Mouse (Mus musculus) brain, embryonic 14.5 days (tissue): ENCODE measurements at regions not wholly inside any gene's neighbourhood (a gene's known extent, or its start where the extent isn't known, plus 50 kb on each side); places are given as distances from the start of the nearest gene placed in this dataset.
A peak's percentile ranks its signal among the peaks of the same experiment; 100 is the strongest.

Experiments
- DNase-seq: peaks from one replicate; pipeline ENCODE4 v3.0.0-alpha.2; 2011; ENCODE audit warnings: low read depth
- CTCF ChIP-seq: fragments of 200-500 bp; IDR thresholded peaks from 2 replicates; pipeline ENCODE4 v1.5.1; 2012; ENCODE audit warnings: inconsistent platforms, mild to moderate bottlenecking, moderate library complexity, borderline replicate concordance; ENCODE audit not compliant: insufficient read depth, insufficient read length; ENCODE audit errors: extremely low read depth
- POLR2A ChIP-seq: fragments of 200-500 bp; IDR thresholded peaks from 2 replicates; pipeline ENCODE4 v1.6.1; 2012; ENCODE audit warnings: mild to moderate bottlenecking, inconsistent platforms, borderline replicate concordance; ENCODE audit not compliant: poor library complexity, insufficient read depth, insufficient read length, severe bottlenecking; ENCODE audit errors: extremely low read depth

- no peak for DNase-seq
- no peak for TF ChIP-seq CTCF
- no peak for TF ChIP-seq POLR2A
Observed at GRCm38 (mm10) chr6:49893113-49893512, 70.6 kb downstream of the Npy start.

- no peak for DNase-seq
- no peak for TF ChIP-seq CTCF
- no peak for TF ChIP-seq POLR2A
Observed at GRCm38 (mm10) chr6:49899146-49899545, 76.6 kb downstream of the Npy start.

DNA sequence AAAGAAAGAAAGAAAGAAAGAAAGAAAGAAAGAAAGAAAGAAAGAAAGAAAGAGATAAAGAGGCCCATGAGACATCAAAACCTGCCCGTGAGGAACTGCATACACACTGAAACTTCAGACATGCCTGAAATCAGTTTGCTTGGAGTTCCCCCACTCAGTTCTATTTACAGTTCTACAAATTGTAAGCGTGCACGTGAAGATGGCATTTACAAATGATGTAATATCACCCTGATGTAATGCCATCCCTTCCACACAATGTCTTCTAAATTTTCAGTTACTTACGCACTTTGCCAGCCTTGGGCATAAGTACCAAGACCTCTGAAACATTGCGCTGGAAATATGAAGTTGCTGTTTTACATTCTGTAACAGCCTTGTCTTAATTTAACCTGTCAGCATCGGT, 79.0 kb downstream of the Npy start:
- DNase-seq = no peak
- TF ChIP-seq POLR2A = no peak
- no peak for TF ChIP-seq CTCF

DNA sequence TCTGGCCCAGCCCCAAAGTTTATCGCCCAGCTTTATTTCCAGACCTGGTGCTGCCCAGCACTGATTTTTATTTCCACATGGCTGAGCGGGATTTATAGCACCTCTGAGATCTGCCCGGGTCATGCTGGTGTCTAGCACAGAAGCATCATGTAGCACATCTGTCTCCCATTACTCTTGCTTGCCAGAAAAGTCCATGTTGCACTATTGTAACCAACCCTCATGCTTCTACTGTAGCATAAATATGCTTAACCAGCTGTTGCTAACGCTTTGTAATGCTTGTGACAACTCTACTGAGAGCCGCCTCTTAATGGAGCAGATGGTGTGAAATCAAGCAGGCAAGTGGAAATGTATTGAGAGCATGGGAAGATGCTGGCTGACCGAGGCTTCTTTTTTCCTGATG, 81.5 kb downstream of the Npy start:
- peak; percentile 80 for DNase-seq
- TF ChIP-seq CTCF (no peak), POLR2A (no peak)

DNA sequence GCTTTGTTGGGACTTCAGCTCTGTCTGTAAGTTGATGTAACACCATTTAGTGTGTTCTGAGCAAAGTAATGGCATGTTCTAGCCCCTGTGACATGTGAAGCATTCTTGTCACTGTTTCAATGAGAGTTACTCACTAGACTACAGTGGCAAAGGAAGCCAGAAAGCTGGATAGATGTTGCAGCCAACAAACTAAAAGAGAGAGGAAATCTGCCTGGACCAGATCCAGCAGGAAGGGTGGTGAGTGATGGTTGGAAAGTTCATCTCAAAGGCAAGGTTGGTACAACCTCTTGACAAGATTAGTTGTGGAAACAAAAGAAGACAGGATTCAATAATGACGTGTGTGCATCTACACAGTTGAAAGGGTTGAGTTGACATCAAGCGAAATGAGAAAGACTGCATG, 83.9 kb downstream of the Npy start:
- no peak for TF ChIP-seq CTCF
- no peak for TF ChIP-seq POLR2A
- DNase-seq = no peak

- DNase-seq = peak; percentile 87
- TF ChIP-seq POLR2A (no peak), CTCF (peak; percentile 62; the same call in 1 of the 2 replicates)
Observed at GRCm38 (mm10) chr6:49919089-49919812, 96.7 kb downstream of the Npy start.

- no peak for TF ChIP-seq CTCF
- DNase-seq = no peak
Observed at GRCm38 (mm10) chr6:49919813-49920170, 97.3 kb downstream of the Npy start.

DNA sequence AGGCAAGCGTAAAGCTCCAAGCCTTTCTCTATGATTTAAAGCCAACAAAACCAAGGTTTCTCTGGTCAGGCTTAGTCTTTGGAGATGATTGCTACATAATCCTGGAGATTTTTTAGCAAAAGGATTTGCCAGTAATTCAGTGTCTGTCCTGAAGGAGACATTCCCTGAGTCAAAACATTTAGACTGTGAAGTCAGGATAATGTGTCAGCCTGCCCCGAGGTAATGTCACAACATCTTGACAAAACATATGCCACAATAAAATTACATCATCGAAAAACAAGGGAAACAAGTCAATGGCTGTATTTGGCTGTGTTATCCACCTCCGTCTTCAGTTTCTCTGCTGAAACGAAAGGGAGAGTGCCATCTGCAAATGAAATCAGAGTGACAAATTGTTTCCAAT, 101.8 kb downstream of the Npy start:
- TF ChIP-seq CTCF (no peak), POLR2A (no peak)
- peak; percentile 63 for DNase-seq

GRCm38 (mm10) chr6:49928075-49928474, 105.6 kb downstream of the Npy start:
- TF ChIP-seq POLR2A = no peak
- TF ChIP-seq CTCF = no peak

DNA sequence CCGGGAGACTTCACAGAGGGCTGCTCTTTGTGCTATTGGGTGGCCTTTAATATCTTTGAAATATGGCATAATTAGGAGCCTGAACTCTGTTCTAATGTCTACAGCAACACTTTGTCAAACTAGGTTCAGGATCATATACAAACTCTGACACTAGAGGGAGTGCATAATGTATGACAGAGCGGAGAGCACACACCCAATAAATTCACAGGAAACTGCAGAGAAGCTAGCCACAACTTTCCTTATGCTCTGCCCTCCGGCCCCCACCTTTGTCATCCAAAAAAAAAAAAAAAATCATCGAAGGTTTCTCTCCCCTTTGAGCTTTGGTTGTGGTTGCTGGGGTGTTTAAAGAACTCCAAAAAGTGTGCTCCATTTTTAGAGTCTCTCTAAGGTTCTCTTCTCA, 107.6 kb downstream of the Npy start:
- peak; percentile 60 for DNase-seq
- peak; percentile 23; the same call in 1 of the 2 replicates for TF ChIP-seq CTCF
- no peak for TF ChIP-seq POLR2A

More at GRCm38 (mm10) chr6:49928075-49928474, 105.6 kb downstream of the Npy start:
- DNase-seq = no peak

- TF ChIP-seq POLR2A (no peak), CTCF (no peak)
- no peak for DNase-seq
Observed at GRCm38 (mm10) chr6:49943087-49943486, 120.6 kb downstream of the Npy start.

GRCm38 (mm10) chr6:49958891-49959290, 136.4 kb downstream of the Npy start:
- TF ChIP-seq POLR2A (no peak), CTCF (no peak)
- no peak for DNase-seq
